Mouse (Mus musculus): Measurements from ENCODE around the gene Fam229a.

- TF ChIP-seq CTCF (IDR thresholded peaks at IDR 0.05; ENCODE audit: extremely low read depth, insufficient read depth, low read length) (no peak), POLR2A (IDR thresholded peaks at IDR 0.05; ENCODE audit: extremely low read depth, insufficient read depth, low read length) (no peak)
These were observed 14.9 kb upstream of the Fam229a start for GRCm38 (mm10) chr4:129476047-129476446.

Measured in cortical plate, adult 2 months (tissue).